Mouse (Mus musculus) G1E (cell line): Measurements from ENCODE around the gene Pllp. TPM values are rescaled to one million over a fixed set of nuclear protein-coding genes. Genes with fewer than 3 reads are reported as not detected.

Experiments
- ATAC-seq: 2 replicates; pipeline ENCODE4 v1.8.0; 2016; ENCODE audit warnings: mild to moderate bottlenecking; ENCODE audit not compliant: insufficient number of reproducible peaks, poor library complexity, low FRiP score, severe bottlenecking; ENCODE audit errors: extremely low read depth
- DNase-seq: peaks from one replicate; pipeline ENCODE4 v3.0.0; 2012; ENCODE audit warnings: low spot score
- H3K27me3 ChIP-seq: 2 replicates; pipeline ENCODE4 v1.6.1; 2012; ENCODE audit warnings: mild to moderate bottlenecking, low read length, inconsistent platforms; ENCODE audit not compliant: insufficient read depth
- H3K36me3 ChIP-seq: replicated peaks from 2 replicates; pipeline ENCODE3; 2012; ENCODE audit warnings: mild to moderate bottlenecking, inconsistent platforms
- H3K4me1 ChIP-seq: 2 replicates; pipeline ENCODE4 v1.6.1; 2012; ENCODE audit warnings: low read depth, low read length, inconsistent platforms, mixed read lengths; ENCODE audit not compliant: insufficient read depth
- H3K4me3 ChIP-seq: 2 replicates; pipeline ENCODE4 v1.5.1; 2012; ENCODE audit warnings: low read depth, mild to moderate bottlenecking, inconsistent platforms, low read length, moderate library complexity, mixed read lengths
- H3K9me3 ChIP-seq: replicated peaks from 2 replicates; pipeline ENCODE4 v1.6.1; 2012; ENCODE audit warnings: inconsistent platforms
- CTCF ChIP-seq: IDR thresholded peaks from 2 replicates; pipeline ENCODE4 v1.5.1; 2012; ENCODE audit warnings: low read depth, low read length, inconsistent platforms, mixed read lengths
- GATA1 ChIP-seq: IDR thresholded peaks from 2 replicates; pipeline ENCODE4 v1.6.1; 2012; ENCODE audit warnings: borderline replicate concordance, low read length, inconsistent platforms, mixed read lengths
- GATA2 ChIP-seq: IDR thresholded peaks from 2 replicates; pipeline ENCODE4 v1.6.1; 2012; ENCODE audit warnings: low read depth, low read length, inconsistent platforms, borderline replicate concordance
- POLR2AphosphoS5 ChIP-seq: IDR thresholded peaks from 2 replicates; pipeline ENCODE4 v1.6.1; 2012; ENCODE audit warnings: low read depth, low read length, inconsistent platforms; ENCODE audit not compliant: insufficient replicate concordance
- TAL1 ChIP-seq: conservative IDR thresholded peaks from 2 replicates; pipeline ENCODE4 v1.6.1; 2012; ENCODE audit warnings: low read depth, low read length, inconsistent platforms, mixed read lengths
- polyA plus RNA-seq: library from polyadenylated mRNA; stranded (reverse); fragments of >175 nt; gene quantifications from 2 replicates; pipeline ENCODE4 v1.2.3, GENCODE M21; 2012
- total RNA-seq, 2 experiments: library from RNA; stranded (forward) in 1 of 2; stranded (reverse) in 1 of 2; fragments of 200-1000 nt in 1 of 2; fragments of >200 nt in 1 of 2; fragmentation: Nextera tagmentation in 1 of 2; gene quantifications; 2 replicates each; pipeline ENCODE4 v1.2.3; 2014 to 2017

Gene Pllp
- total and polyA plus RNA-seq, 3 experiments = 0.22 TPM; not detected in 2

DNA sequence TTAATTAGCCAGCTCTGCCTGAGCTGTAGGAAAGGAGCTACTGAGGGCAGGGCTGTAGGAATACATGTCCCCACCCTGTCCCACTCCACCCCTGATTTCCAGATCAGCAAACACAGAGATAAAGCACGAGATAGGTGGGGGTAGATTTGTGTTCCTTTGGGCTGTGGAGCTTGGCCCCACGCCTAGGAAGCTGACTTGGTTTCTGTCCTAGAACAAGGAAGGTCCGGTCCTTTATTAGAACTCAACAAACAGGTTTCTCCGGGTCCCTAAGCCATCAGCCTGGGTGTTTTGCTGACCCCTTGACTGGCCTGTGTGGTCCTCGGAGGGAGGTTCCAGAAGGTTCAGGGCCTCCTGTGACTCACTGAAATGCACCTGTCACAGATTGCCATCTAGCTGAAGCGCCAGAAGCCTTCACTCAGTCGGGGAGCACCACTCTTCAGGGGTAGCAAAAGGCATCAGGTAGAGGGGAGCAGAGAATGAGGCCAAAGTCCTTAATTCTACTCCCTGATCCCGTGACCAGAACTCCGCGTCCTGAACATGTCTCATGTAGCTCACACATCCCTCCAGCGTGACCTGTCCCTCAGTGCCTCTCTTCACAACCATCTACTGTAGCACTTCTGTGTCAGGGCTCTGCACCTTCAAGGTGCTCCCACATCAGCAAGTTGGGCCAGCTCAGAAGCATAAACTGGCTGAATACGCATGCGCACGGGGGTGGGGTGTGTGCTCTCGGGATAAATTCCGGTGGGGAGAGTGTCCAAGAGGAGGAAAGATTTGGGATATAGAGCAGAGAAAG is 13.2 kb downstream of the Pllp start:
- TF ChIP-seq GATA2 (no peak), GATA1 (no peak), TAL1 (no peak), CTCF (no peak), POLR2AphosphoS5 (no peak)
- H3K4me3 ChIP-seq = no peak overlapping the region
- H3K4me1 ChIP-seq = peaks cover 4% of the 10 kb centered on the region; the same call in 1 of the 2 replicates
- DNase-seq (no peak), ATAC-seq (no peak)
- H3K9me3 ChIP-seq = peaks cover 8% of the 10 kb centered on the region
- no peaks in the 10 kb centered on the region for H3K36me3 ChIP-seq
- peaks cover 51% of the 10 kb centered on the region for H3K27me3 ChIP-seq

DNA sequence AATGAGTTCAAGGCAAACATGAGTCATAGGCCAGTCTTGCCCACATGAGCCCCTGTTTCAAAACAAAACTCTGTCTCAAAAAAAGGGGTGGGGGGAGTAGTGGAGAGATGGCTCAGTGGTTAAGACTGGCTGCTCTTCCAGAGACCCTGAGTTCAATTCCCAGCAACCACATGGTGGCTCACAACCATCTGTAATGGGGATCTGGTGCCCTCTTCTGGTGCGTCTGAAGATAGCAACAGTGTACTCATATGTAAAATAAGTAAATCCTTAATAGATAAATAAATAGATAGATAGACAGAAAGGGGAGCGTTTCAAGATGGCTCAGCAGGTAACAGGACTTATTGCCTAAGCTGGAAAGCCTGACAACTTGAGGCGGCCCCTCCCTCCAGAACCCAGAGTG is 15.7 kb downstream of the Pllp start:
- Histone ChIP-seq H3K4me3 (no peak overlapping the region), H3K4me1 (peaks cover 4% of the 10 kb centered on the region; the same call in 1 of the 2 replicates), H3K36me3 (peaks cover 19% of the 10 kb centered on the region), H3K9me3 (peaks cover 8% of the 10 kb centered on the region), H3K27me3 (peaks cover 38% of the 10 kb centered on the region)
- DNase-seq (no peak), ATAC-seq (no peak)
- no peak for TF ChIP-seq TAL1
- TF ChIP-seq GATA1 = no peak
- TF ChIP-seq POLR2AphosphoS5 = no peak
- TF ChIP-seq CTCF = no peak
- TF ChIP-seq GATA2 = no peak

GRCm38 (mm10) chr8:94678582-94678981 is 17.5 kb downstream of the Pllp start:
- H3K4me1 ChIP-seq = peaks cover 7% of the 10 kb centered on the region; the same call in 1 of the 2 replicates
- DNase-seq (no peak), ATAC-seq (no peak)
- TF ChIP-seq POLR2AphosphoS5 (no peak), TAL1 (no peak), CTCF (no peak), GATA2 (no peak), GATA1 (no peak)
- peaks cover 8% of the 10 kb centered on the region for H3K9me3 ChIP-seq
- no peak overlapping the region for H3K4me3 ChIP-seq
- H3K27me3 ChIP-seq = peaks cover 25% of the 10 kb centered on the region
- H3K36me3 ChIP-seq = peaks cover 35% of the 10 kb centered on the region

DNA sequence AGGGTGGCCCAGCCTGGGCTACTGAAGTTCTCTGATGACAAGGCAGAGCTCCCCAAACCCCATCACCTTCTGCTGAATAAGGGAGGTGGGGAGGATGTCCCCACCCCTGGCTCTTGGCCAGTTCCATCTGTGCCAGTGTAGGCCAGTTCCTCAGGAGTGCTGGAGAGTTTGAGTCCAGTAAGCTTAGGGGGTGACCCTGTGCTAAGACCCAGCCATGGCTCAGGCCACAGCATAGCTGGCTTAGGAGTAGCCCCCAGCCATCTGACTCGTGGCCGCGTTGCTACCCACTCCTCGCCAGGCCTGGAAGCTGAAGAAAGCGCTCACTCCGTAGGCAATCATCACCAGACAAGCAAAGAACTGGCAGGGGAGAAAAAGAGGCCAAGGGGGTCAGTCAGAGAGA is 20.2 kb downstream of the Pllp start:
- TF ChIP-seq CTCF = no peak
- no peak for TF ChIP-seq POLR2AphosphoS5
- TF ChIP-seq GATA2 = no peak
- TF ChIP-seq GATA1 = no peak
- no peak for TF ChIP-seq TAL1
- DNase-seq (no peak), ATAC-seq (no peak)
- Histone ChIP-seq H3K4me1 (peaks cover 3% of the 10 kb centered on the region; the same call in 1 of the 2 replicates), H3K9me3 (peaks cover 8% of the 10 kb centered on the region), H3K36me3 (peaks cover 62% of the 10 kb centered on the region), H3K27me3 (0 out of 2 replicates have a peak, but pooled peaks cover 1% of the 10 kb centered on the region), H3K4me3 (no peak overlapping the region)

DNA sequence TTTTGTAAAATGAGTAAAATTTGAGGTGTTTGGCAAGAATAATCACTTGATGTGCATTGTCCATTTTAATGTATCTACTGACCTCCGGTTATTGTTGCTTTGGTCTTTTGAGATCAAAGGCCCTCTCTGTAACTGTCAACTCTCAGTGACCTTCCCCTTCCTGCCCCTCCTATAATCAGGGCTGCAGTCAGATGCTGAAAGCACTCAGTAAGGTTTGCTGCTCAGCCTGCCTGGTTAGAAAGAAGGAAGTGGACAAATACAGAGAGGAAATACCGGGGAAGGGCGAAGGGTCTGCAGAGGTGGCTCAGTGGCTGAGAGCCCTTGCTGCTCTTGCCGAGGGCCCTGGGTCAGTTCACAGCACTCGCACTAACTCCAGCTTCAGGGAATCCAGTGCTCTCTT is 21.7 kb downstream of the Pllp start:
- Histone ChIP-seq H3K27me3 (no peaks in the 10 kb centered on the region), H3K4me1 (peaks cover 3% of the 10 kb centered on the region; the same call in 1 of the 2 replicates), H3K9me3 (no peaks in the 10 kb centered on the region), H3K4me3 (no peak overlapping the region), H3K36me3 (peaks cover 75% of the 10 kb centered on the region)
- DNase-seq (no peak), ATAC-seq (no peak)
- TF ChIP-seq TAL1 = no peak
- no peak for TF ChIP-seq GATA1
- no peak for TF ChIP-seq CTCF
- TF ChIP-seq POLR2AphosphoS5 = no peak

DNA sequence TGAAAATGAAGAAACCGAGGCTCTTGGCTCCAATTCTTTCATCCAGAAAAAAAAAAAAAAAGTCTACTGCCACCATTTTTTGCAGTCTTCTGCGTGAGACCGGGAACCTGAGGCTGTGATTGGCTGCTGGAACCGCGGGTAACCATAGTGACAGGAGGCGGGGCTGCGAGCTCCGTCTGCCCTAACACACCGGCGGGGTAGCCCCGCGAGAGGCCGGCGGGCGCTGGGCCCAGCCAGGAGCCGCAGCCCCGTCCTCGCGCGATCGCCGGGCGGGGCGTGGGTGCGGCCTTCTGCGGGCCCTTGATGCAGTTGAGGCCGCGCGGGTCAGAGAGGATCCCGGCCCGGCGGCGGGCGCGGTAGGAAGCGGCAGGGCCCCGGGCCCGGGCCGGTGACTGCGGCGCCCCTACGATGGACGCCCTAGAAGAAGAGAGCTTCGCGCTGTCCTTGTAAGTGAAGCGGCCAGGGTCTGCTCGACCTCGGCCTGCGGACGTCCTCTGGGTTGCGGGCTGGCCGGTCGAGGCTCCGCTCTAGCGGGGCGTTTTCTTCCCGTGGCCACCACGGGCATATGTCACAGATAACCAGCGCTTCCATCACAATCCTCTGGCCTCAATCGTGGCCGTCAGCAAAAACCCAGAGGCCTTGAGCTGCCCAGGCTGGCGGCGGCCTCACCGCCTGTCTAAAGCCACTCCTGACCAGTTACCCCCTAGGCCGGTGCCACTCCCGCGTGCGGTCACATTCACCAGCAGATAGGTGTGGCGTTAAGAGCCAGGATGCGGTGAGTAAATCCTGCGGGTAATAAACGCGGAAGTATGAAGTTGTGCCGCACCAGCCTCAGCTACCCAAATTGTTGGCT is 29.4 kb downstream of the Pllp start, which contains the start of gene Arl2bp:
TSS of gene Arl2bp (plus strand) at position 145 of the 853 bp plus-strand sequence.
- H3K4me3 ChIP-seq = peak within 1 kb of the TSS; percentile 87
- TF ChIP-seq TAL1 = no peak
- no peak for TF ChIP-seq POLR2AphosphoS5
- no peak for TF ChIP-seq GATA2
- no peak for TF ChIP-seq CTCF
- TF ChIP-seq GATA1 = no peak
- peak; percentile 99 for ATAC-seq
- peak; percentile 98 for DNase-seq
- peaks cover 14% of the 10 kb centered on the region for H3K4me1 ChIP-seq
- H3K27me3 ChIP-seq = no peaks in the 10 kb centered on the region
- peaks cover 52% of the 10 kb centered on the region for H3K36me3 ChIP-seq
- no peaks in the 10 kb centered on the region for H3K9me3 ChIP-seq
